Mouse (Mus musculus) small intestine, adult 2 months (tissue): Measurements from ENCODE around the gene Gm3839. TPM values are rescaled to one million over a fixed set of nuclear protein-coding genes. Genes with fewer than 3 reads are reported as not detected.

Experiments used
- H3K27ac ChIP-seq: fragments of 200-500 bp; 2 replicates; pipeline ENCODE4 v1.5.1; 2012; ENCODE audit warnings: low read depth, low read length, control low read depth, inconsistent platforms; ENCODE audit not compliant: insufficient read depth
- H3K27me3 ChIP-seq: fragments of 200-500 bp; 2 replicates; pipeline ENCODE4 v1.6.1; 2012; ENCODE audit warnings: mild to moderate bottlenecking, moderate library complexity, low read length, inconsistent platforms; ENCODE audit not compliant: control insufficient read depth, insufficient read depth
- H3K36me3 ChIP-seq: fragments of 200-500 bp; 2 replicates; pipeline ENCODE4 v1.6.1; 2012; ENCODE audit warnings: mild to moderate bottlenecking, low read length, control low read depth, inconsistent platforms; ENCODE audit not compliant: control insufficient read depth, insufficient read depth
- H3K4me1 ChIP-seq: fragments of 200-500 bp; 2 replicates; pipeline ENCODE4 v1.6.1; 2012; ENCODE audit warnings: low read length, inconsistent platforms, mixed read lengths; ENCODE audit not compliant: control insufficient read depth, insufficient read depth, insufficient read length
- H3K4me3 ChIP-seq: fragments of 200-500 bp; 2 replicates; pipeline ENCODE4 v1.5.1; 2012; ENCODE audit warnings: low read depth, mild to moderate bottlenecking, control low read depth, inconsistent platforms, low read length, moderate library complexity
- CTCF ChIP-seq: fragments of 200-500 bp; IDR thresholded peaks from 2 replicates; pipeline ENCODE4 v1.5.1; 2012; ENCODE audit warnings: low read depth, mild to moderate bottlenecking, control low read depth, inconsistent platforms, low read length, moderate library complexity, mixed read lengths; ENCODE audit not compliant: insufficient replicate concordance, insufficient read length; ENCODE audit errors: extremely low read depth
- POLR2A ChIP-seq: fragments of 200-500 bp; IDR thresholded peaks from 2 replicates; pipeline ENCODE4 v1.6.1; 2012; ENCODE audit warnings: low read depth, mild to moderate bottlenecking, control low read depth, inconsistent platforms, low read length, moderate library complexity
- WGBS: fragments of 180-500 bp; shearing (Covaris S2); methylation state at CpG from one replicate; pipeline ENCODE4 v1.1.7; 2018; 5-methylcytosine and 5-hydroxymethylcytosine counted together
- polyA plus RNA-seq: library from polyadenylated mRNA; depleted of rRNA; stranded (reverse); fragments of >200 nt; gene quantifications from 2 replicates; pipeline ENCODE4 v1.2.3, GENCODE M21; 2012; rRNA removed

Gene Gm3839
- polyA plus RNA-seq, 1 experiment, result 0.15 TPM

DNA sequence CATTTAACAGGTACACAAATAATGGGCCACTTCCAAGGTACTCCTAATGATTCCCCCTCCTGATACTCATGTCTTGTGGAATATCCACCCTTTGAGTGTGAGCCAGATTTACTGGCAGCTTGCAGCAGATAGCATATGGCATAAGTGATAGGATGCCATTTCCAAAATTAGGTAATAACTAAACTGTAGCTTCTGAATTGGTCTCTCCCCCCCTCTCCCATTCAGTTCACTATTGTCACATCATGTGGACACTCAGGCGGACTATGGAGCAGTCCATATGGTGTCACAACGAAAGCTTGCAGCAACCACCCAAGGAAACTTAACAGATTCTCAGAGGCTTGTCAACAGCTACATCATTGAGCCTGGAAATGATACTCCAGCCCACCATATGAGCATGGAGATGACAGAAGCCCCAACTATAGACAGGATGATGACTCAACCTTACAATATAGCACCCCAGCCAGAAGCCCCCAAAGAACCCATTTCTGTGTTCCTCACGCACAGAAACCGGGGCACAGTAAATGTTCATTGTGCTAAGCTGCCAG is 99.3 kb downstream of the Gm3839 start:
- Histone ChIP-seq H3K27ac (no peak overlapping the region), H3K27me3 (no peaks in the 10 kb centered on the region), H3K4me3 (no peak overlapping the region), H3K36me3 (no peaks in the 10 kb centered on the region), H3K4me1 (no peaks in the 10 kb centered on the region)
- WGBS, result 84% methylated on average over 4 of the region's 4 CpGs
- TF ChIP-seq CTCF, result no peak
- TF ChIP-seq POLR2A, result no peak

DNA sequence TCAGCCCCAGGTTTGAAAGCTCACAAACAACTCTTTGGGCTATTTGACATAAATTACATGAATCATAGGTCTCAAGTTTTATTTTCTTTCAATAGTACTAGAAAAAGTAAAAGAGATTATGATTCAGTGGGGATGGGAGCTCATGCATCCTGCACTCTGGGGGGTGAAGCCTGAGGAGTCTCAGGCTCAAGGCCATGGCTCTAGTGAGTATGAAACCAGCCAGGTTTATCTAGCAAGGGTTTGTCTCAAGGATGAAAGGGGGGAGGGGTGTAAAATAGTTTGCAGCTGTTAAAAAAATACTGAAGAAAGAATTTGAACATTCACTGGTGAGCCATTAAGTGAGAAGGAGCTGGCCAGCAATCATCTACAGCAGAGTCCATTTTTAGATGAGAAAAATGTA is 108.5 kb downstream of the Gm3839 start:
- no peak overlapping the region for H3K4me3 ChIP-seq
- no peaks in the 10 kb centered on the region for H3K4me1 ChIP-seq
- H3K27me3 ChIP-seq, result no peaks in the 10 kb centered on the region
- H3K36me3 ChIP-seq, result no peaks in the 10 kb centered on the region
- no peak overlapping the region for H3K27ac ChIP-seq
- TF ChIP-seq CTCF (no peak), POLR2A (no peak)

DNA sequence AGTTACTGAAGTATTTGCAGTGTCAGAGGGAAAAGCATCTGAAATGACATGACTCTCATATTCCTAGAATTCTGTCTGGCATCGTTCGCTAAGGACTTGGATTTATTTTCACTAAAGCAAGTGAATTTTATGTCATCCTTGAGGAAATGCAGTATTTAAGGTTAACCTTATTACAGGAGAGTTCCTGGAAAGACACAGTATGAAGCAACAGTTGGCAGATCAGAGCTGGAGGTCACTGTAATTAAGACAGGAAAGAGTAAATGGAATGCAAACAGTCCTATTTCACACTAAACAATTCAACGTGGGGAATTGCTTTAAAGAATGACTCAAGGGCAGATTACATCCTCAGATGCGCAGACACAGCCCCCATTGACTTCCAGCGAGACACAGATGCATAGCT is 112.0 kb downstream of the Gm3839 start:
- 56% methylated on average over 5 of the region's 5 CpGs for WGBS
- TF ChIP-seq CTCF, result no peak
- TF ChIP-seq POLR2A, result no peak
- H3K4me1 ChIP-seq, result no peaks in the 10 kb centered on the region

DNA sequence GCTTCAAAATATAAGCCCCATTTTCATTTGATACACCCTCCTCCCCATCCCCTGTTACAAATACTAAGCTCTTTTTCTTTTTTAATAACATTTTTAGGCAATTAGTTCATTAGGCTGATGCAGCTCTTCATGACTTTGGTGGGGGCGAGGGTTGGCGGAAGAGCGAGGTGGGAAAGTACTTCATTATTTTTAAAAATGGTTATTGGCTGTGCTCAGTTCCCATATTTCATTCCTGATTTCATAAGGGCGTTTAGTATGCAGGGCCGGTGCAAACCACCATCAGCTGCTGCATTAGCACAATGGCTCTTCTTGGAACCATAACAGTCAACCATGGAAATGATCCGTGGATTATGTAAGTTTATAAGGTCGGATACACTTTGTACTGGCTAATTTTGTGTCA is 124.4 kb downstream of the Gm3839 start:
- no peak for TF ChIP-seq CTCF
- no peak for TF ChIP-seq POLR2A
- Histone ChIP-seq H3K4me3 (no peak overlapping the region), H3K27ac (no peak overlapping the region), H3K27me3 (no peaks in the 10 kb centered on the region), H3K4me1 (no peaks in the 10 kb centered on the region), H3K36me3 (no peaks in the 10 kb centered on the region)
- 84% methylated on average over 7 of the region's 7 CpGs for WGBS

More for the DNA sequence above, 112.0 kb downstream of the Gm3839 start:
- no peak overlapping the region for H3K27ac ChIP-seq
- no peaks in the 10 kb centered on the region for H3K36me3 ChIP-seq
- no peaks in the 10 kb centered on the region for H3K27me3 ChIP-seq
- no peak overlapping the region for H3K4me3 ChIP-seq

Other genes with a start within 250 kb of the Gm3839 start
- gene Fhit, start 194.7 kb downstream of the Gm3839 start, polyA plus RNA-seq, result 1.8 and 3.7 TPM in 2 replicates
- gene Ptprg, start 196.8 kb upstream of the Gm3839 start, polyA plus RNA-seq, result 7.4 and 21.7 TPM in 2 replicates